In the genomic region with DNA sequence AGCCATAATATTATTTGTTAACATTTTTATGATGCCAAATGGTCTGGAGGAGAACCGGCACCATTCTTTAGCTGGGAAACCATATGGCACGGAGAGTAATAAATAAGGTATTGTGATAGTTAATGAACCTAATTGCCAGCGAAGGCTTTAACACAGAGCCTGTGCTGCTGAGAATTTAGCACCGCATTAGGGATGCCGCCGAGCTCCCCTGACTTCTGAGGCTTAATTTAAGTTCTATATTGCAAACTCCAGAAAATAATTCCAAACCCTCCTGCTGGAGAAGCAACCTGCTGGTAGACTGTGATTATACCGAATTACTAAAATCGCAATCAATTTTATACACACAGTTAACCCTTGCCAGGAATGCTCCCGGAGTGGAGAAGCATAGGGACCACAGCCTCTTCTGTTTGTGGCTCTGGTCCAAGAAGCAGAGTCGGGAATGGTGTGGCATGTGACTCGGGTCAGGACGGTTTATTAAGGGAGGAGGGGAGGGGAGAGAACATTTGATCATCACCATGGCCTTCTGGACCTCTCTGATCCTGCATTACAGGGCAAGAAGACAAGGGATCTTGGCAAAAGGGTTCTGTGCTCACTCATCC, we compare ENCODE assay signal across 29 mouse cellular contexts. TPM values are rescaled to one million over a fixed set of nuclear protein-coding genes. Genes with fewer than 3 reads are reported as not detected.
DNase-seq lines count a peak whose midpoint lies in the region; ATAC-seq and TF ChIP-seq lines count a peak whose summit lies in the region.
"Had no signal": no experiment of that assay in that cellular context is flagged by ENCODE, and none has a peak within 500 bp of the region (broad histone marks: within the 10 kb centered on the region; RNA-seq: fewer than 3 reads in every experiment).

No protein-coding gene starts in this region.

- no peak for TF ChIP-seq POLR2A in brain, embryonic 14.5 days (IDR thresholded peaks at IDR 0.05; ENCODE audit: borderline replicate concordance, extremely low read depth, insufficient read depth, insufficient read length, poor library complexity, severe bottlenecking)

- TF ChIP-seq CTCF in brain, embryonic 14.5 days (IDR thresholded peaks at IDR 0.05; ENCODE audit: borderline replicate concordance, extremely low read depth, insufficient read depth, insufficient read length), result no peak

- peaks cover 17% of the 10 kb centered on the region for H3K4me1 ChIP-seq in midbrain, embryonic 10.5 days
- H3K4me1 ChIP-seq in midbrain, embryonic 14.5 days (ENCODE audit: control insufficient read depth, insufficient read depth, low read length), result peaks cover 10% of the 10 kb centered on the region
- peaks cover 23% of the 10 kb centered on the region for H3K4me1 ChIP-seq in neural tube, embryonic 15.5 days
- H3K4me1 ChIP-seq: heart, embryonic 15.5 days; lung, embryonic 15.5 days had no signal

- H3K36me3 ChIP-seq in midbrain, embryonic 10.5 days, result no peaks in the 10 kb centered on the region
- no peaks in the 10 kb centered on the region for H3K36me3 ChIP-seq in midbrain, embryonic 14.5 days (ENCODE audit: control insufficient read depth, insufficient read depth, low read length)
- H3K36me3 ChIP-seq in neural tube, embryonic 15.5 days, result no peaks in the 10 kb centered on the region
- H3K36me3 ChIP-seq: heart, embryonic 15.5 days; limb, embryonic 13.5 days; lung, embryonic 15.5 days; midbrain, embryonic 13.5 days had no signal

- ATAC-seq in midbrain, embryonic 14.5 days (ENCODE audit: low FRiP score, low TSS enrichment), result no peak
- no peak; the same call in 1 of the 2 replicates for ATAC-seq in neural tube, embryonic 15.5 days (ENCODE audit: low FRiP score)
- ATAC-seq in CD4-positive, CD25-positive, alpha-beta regulatory T cell, adult 4 months, result no peak
- ATAC-seq: activated CD4-positive, CD25-positive, alpha-beta regulatory T cell, adult 4 months; forebrain, embryonic 16.5 days; intestine, embryonic 16.5 days; midbrain, embryonic 13.5 days had no signal

- H3K9ac ChIP-seq in midbrain, embryonic 14.5 days (replicated peaks; ENCODE audit: low read length), result no peak overlapping the region
- no peak overlapping the region for H3K9ac ChIP-seq in neural tube, embryonic 15.5 days (replicated peaks)
- H3K9ac ChIP-seq: heart, embryonic 15.5 days; limb, embryonic 13.5 days; lung, embryonic 15.5 days; midbrain, embryonic 13.5 days had no signal

- WGBS in midbrain, embryonic 10.5 days, result 85% methylated on average over 12 of the region's 12 CpGs
- WGBS in midbrain, embryonic 14.5 days, result 62% methylated on average over 12 of the region's 12 CpGs
- WGBS in neural tube, embryonic 15.5 days, result 15% methylated on average over 12 of the region's 12 CpGs

- peak; percentile 85 for DNase-seq in heart, adult 11 months
- DNase-seq in heart, adult 8-10 months (ENCODE audit: low spot score), result no peak
- DNase-seq in midbrain, embryonic 10.5 days (ENCODE audit: low spot score), result no peak
- DNase-seq in midbrain, embryonic 14.5 days, result no peak
- DNase-seq in brain, embryonic 14.5 days (ENCODE audit: low read depth), result peak; percentile 66
- DNase-seq: adrenal gland, adult 2 months; adrenal gland, postnatal 36 days; cerebellum, adult 2 months; cerebellum, postnatal 36 days; kidney, adult 8-10 months; right cerebral cortex, postnatal 4 days; thymus, adult 2 months; thymus, postnatal 36 days had no signal

- H3K27me3 ChIP-seq in midbrain, embryonic 10.5 days (ENCODE audit: low read depth, poor library complexity, severe bottlenecking), result peaks cover 23% of the 10 kb centered on the region
- H3K27me3 ChIP-seq in midbrain, embryonic 14.5 days (ENCODE audit: control insufficient read depth, insufficient read depth, low read length), result no peaks in the 10 kb centered on the region
- peaks cover 23% of the 10 kb centered on the region for H3K27me3 ChIP-seq in neural tube, embryonic 15.5 days (replicated peaks)
- H3K27me3 ChIP-seq: lung, embryonic 15.5 days had no signal

- H3K4me2 ChIP-seq in midbrain, embryonic 14.5 days (ENCODE audit: low read length), result no peak overlapping the region
- peak overlapping the region; percentile 4 for H3K4me2 ChIP-seq in neural tube, embryonic 15.5 days
- H3K4me2 ChIP-seq: heart, embryonic 15.5 days; limb, embryonic 13.5 days; liver, embryonic 11.5 days; lung, embryonic 15.5 days; midbrain, embryonic 13.5 days had no signal

- H3K27ac ChIP-seq in midbrain, embryonic 10.5 days (replicated peaks), result peak overlapping the region; percentile 6; the same call in 1 of the 2 replicates
- no peak overlapping the region for H3K27ac ChIP-seq in midbrain, embryonic 14.5 days (replicated peaks; ENCODE audit: low read depth, low read length)
- H3K27ac ChIP-seq in neural tube, embryonic 15.5 days (replicated peaks), result peak overlapping the region; percentile 0; the same call in 1 of the 2 replicates
- H3K27ac ChIP-seq: heart, embryonic 15.5 days; kidney, postnatal 0 days; limb, embryonic 13.5 days; lung, embryonic 15.5 days; midbrain, embryonic 13.5 days had no signal

- no peaks in the 10 kb centered on the region for H3K9me3 ChIP-seq in midbrain, embryonic 10.5 days (replicated peaks)
- H3K9me3 ChIP-seq in midbrain, embryonic 14.5 days (ENCODE audit: control insufficient read depth, low read length), result no peaks in the 10 kb centered on the region
- no peaks in the 10 kb centered on the region for H3K9me3 ChIP-seq in neural tube, embryonic 15.5 days (replicated peaks)
- H3K9me3 ChIP-seq: heart, embryonic 15.5 days; limb, embryonic 13.5 days; lung, embryonic 15.5 days; midbrain, embryonic 13.5 days had no signal

- no peak overlapping the region for H3K4me3 ChIP-seq in midbrain, embryonic 10.5 days
- H3K4me3 ChIP-seq in midbrain, embryonic 14.5 days (replicated peaks; ENCODE audit: low read depth, low read length), result no peak overlapping the region
- H3K4me3 ChIP-seq in neural tube, embryonic 15.5 days (replicated peaks), result no peak overlapping the region
- H3K4me3 ChIP-seq: heart, embryonic 15.5 days; limb, embryonic 13.5 days; lung, embryonic 15.5 days; midbrain, embryonic 13.5 days had no signal

RNA-seq across cellular contexts. Expression of a gene that starts 30.6 kb away (rescaled TPM):
- 100 to 1,000 TPM; 105 to 204 (median 152) TPM for total RNA-seq in heart, adult 8-10 months (2022)
- polyA plus RNA-seq in midbrain, embryonic 10.5 days (2016; fragmentation: Nextera tagmentation; extraction: Ambion mirVana), result 39.8 and 48.1 TPM in 2 replicates
- polyA plus RNA-seq in midbrain, embryonic 14.5 days (2014; fragmentation: Nextera tagmentation; extraction: Ambion mirVana), result 6.0 and 7.0 TPM in 2 replicates
- 2.3 and 4.1 TPM in 2 replicates for polyA plus RNA-seq in brain, embryonic 14.5 days (2012; rRNA removed)
- 9.7 and 10.8 TPM in 2 replicates for polyA plus RNA-seq in neural tube, embryonic 15.5 days (2015; fragmentation: Nextera tagmentation; extraction: Ambion mirVana)
- not detected for polyA plus RNA-seq in CD4-positive, CD25-positive, alpha-beta regulatory T cell, adult 4 months (2017; shearing (Covaris generic))
- polyA plus RNA-seq: activated CD4-positive, CD25-positive, alpha-beta regulatory T cell, adult 4 months had no signal

RNA-seq across cellular contexts. Expression of a gene that starts 44.3 kb away (rescaled TPM):
- total RNA-seq in heart, adult 8-10 months (2022), result under 1 TPM in 2 of 4 experiments, not detected in 2; 0.24 to 0.28 TPM
- polyA plus RNA-seq in midbrain, embryonic 10.5 days (2016; fragmentation: Nextera tagmentation; extraction: Ambion mirVana), result 0.20 and 0.25 TPM in 2 replicates
- 0.63 and 1.0 TPM in 2 replicates for polyA plus RNA-seq in midbrain, embryonic 14.5 days (2014; fragmentation: Nextera tagmentation; extraction: Ambion mirVana)
- polyA plus RNA-seq in brain, embryonic 14.5 days (2012; rRNA removed), result 2.5 and 3.6 TPM in 2 replicates
- 2.3 and 3.2 TPM in 2 replicates for polyA plus RNA-seq in neural tube, embryonic 15.5 days (2015; fragmentation: Nextera tagmentation; extraction: Ambion mirVana)
- polyA plus RNA-seq in CD4-positive, CD25-positive, alpha-beta regulatory T cell, adult 4 months (2017; shearing (Covaris generic)), result not detected
- total RNA-seq: gastrocnemius, adult 8-10 months; gastrocnemius, postnatal 4 days; heart, postnatal 36 days; megakaryocyte, adult 5-6 weeks; neutrophil, adult 5-6 weeks had no signal
- polyA plus RNA-seq: activated CD4-positive, CD25-positive, alpha-beta regulatory T cell, adult 4 months; liver, embryonic 11.5 days had no signal

Comparison
In these comparisons a context has a peak if more than half of its experiments do, and no peak if none do; other contexts are left out.
1. DNase-seq: peak in heart, adult 11 months (single experiment) and brain, embryonic 14.5 days (single experiment); none in heart, adult 8-10 months (single experiment), midbrain, embryonic 10.5 days (single experiment) and midbrain, embryonic 14.5 days (single experiment).